Mouse (Mus musculus): ENCODE measurements at regions not wholly inside any gene's neighbourhood (a gene's known extent, or its start where the extent isn't known, plus 50 kb on each side); places are given as distances from the start of the nearest gene placed in this dataset.

DNA sequence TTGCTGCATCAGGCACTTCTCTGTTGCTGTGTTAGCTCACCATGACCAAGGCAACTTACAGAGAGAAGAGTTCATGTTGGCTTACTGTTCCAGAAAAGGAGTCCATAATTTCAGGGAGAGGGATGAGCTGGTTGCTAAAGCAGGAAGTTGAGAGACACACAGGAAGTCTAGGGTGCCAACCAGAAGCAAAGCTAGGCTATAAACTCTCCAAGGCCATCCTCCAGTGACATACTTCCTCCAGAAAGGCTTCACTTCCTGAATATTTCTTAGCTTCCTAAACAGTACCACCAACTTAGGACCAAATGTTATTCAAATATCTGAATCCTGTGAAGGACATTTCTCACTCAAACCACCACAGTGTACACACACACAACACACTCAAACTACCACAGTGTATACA, 2010.6 kb downstream of the A830018L16Rik start:
- DNase-seq (ENCODE audit: low spot score in 2 of 2) = no peak

DNA sequence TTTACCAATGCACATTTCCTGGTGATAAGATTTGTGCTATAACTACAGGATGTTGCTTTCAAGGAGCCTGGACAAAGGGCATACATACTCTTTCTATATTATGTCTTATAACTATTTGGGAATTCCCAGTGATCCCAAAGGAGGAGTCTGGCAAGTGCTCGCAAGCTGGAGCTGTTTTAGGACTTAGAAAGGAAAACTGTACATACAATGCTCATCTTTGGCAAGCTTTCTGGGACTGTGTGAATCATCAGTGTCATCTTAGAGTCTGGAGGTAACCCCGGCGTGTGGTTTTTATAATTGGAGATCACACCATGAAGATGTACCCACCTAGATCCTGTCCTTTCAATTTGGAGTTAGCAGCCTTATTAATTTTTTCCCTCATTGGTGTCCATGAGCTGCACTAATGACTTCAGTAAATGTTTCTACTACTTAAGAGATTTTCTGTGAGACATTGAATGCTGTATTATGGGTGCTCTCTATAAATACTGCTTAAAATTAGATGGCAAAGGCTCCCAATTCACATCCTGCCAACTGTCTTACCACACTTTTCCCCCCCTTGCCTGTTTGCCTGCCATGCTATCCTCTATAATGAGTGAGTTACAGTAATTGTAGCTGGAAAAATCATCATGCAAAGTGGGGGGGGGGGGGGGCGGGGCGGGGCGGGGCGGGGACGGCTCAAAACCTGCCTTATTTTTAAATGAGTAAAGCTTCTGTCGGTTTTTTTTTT, 2011.9 kb downstream of the A830018L16Rik start:
- peak in 1 of 2 experiments; percentile 4 for DNase-seq (ENCODE audit: low spot score in 2 of 2)

DNA sequence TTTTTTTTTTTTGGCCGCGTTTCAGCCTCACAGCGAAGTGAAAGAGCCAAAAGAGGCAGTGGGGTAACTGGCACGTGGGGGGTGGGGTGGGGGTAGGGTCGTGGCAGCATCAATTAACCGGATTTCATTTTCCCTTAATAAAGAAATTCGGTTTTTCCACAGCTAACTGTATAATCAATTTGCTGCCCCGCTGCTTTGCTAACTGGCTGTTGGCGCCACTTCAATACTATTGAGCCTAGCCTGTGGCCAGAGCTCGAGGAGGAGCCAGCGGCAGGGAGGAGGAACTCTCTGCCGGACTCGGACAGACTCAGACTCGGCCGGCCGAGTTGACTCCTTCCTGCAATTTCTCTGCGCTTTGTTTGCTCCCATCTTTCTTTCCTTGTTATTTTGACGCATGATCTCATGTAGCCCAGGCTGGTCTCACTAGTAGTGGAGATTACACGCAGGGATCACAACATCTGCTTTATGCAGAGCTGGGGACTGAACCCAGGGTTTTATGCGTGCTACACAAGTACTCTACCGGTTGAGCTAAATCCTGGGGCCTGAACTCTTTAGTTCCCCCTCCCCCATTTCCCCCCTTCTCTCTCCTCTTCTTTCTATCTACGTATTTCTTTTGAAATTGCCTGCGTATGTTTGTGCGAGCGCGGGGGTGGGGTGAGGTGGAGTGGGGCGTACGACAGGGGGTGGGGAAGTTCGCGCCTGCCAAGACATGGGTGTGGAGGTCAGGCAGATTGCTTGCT, 2012.6 kb downstream of the A830018L16Rik start:
- DNase-seq (ENCODE audit: low spot score in 2 of 2) = peak; percentile 40 to 60

DNA sequence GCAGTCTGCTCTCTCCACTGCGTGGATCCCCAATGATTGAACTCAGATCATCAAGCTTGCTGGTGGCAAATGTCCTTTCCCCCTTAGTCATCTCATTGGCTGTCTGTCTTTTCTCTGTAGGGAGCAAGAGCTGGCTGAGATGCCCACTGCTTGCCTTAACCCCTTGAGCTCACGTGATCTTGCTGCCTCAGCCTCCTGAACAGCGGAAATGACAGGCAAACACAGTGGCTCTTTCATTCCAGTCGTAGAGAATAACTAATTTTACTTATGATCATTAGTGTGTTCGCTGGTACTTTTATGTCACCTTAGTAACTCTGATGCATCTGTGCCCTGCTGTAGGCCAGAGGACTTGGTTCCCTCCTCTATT, 2013.1 kb downstream of the A830018L16Rik start:
- DNase-seq (ENCODE audit: low spot score in 2 of 2) = no peak

DNA sequence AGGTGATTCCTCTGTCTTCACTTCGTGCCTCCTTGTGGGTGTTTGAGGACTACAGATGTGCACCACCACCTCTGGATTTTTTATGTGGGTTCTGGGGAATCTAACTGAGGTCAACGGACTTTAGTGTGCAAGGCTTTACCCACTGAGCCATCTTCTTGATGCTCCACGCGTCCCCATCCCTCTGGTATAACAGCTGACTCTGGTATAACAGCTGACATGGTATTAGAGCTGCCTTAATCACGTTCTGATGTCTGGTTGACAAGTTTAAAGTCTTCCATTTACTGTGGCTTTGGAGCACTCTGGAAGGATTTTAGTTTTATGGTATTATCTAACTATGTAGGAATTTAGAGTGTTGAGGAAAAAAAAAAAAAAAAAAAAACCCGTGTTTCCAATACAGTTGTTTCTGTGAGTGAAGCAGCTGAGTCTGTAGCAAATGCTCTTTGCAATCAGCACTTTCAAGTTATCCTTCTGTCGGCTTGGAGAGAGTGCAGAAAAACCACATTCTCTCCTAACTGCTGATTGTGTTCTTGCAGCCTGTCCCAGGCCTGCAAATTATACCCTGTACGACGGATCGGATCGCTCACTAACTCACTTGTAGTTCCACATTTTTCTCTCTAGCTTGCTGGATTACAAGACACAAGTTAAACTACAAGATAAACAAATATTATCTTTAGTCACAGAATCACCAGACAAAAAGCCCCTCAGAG, 2013.7 kb downstream of the A830018L16Rik start:
- peak in 1 of 2 experiments; percentile 9 for DNase-seq (ENCODE audit: low spot score in 2 of 2)

DNA sequence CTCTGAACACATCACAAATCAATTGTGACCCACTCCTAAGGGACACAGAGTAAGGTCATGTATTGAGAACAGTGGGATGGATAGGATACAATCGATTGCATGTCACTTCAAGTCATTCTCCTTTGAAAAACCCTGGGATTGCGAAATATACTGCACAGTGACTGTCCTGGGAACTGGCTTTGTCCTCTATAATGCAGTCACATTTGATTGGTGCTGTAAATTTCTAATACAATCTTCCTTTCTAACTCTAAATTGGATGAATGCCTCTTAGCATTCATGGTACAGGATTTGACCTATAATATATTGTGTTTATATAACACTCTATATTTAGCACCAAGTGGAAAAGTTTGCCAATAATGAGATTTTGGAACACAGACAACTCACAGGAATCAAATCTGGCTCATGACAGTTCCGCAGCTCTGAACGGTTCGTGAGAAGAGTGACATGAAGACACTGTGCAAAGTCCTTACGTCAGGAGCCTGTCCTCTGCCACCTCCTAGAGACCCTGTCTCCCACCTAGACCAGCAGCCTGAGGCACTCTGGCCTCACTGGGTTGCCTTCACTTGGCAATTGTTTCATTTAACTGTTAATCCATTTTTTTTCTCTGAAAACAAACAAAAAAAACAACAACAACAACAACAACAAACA, 2024.0 kb downstream of the A830018L16Rik start:
- no peak for DNase-seq (ENCODE audit: low spot score in 2 of 2)

DNA sequence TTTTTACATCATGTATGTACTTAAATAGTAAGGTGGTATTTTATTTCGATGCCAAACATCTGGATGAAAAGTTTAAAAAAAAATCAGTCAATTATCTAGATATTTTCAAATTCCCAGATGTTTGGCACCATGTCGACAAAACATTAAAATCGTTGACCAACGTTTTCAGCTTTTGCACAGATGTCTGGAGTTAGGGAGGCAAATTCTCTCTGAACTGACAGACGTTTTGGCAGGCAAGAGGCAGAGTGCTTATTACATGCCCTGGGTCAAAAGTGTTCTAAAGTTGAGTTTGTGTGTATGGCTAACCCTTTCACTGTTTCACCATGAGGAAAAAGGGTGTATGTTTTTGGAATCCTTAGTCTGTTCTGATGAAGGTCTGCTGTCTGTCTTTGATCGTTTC, 2028.5 kb downstream of the A830018L16Rik start:
- no peak for DNase-seq (ENCODE audit: low spot score in 2 of 2)

DNA sequence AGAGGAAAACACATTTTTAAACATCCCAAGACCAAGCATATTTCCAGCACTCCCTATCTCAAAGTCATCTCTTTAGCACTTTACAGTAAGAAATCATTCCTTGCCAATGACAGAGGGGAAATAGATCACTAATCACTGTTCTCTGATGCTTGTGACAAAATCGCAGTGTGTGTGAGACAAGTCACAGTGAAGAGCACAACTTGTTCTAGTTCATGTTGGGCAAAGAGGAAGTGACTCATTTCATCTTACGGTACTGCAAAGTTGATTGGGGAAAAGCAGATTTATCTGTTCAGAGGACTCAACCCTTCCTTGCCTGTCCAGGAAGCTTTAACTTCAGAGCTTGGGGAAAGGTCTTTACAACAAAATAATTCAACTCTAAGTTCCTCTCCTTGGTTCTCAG, 2040.6 kb downstream of the A830018L16Rik start:
- DNase-seq (ENCODE audit: low spot score in 2 of 2) = no peak

DNA sequence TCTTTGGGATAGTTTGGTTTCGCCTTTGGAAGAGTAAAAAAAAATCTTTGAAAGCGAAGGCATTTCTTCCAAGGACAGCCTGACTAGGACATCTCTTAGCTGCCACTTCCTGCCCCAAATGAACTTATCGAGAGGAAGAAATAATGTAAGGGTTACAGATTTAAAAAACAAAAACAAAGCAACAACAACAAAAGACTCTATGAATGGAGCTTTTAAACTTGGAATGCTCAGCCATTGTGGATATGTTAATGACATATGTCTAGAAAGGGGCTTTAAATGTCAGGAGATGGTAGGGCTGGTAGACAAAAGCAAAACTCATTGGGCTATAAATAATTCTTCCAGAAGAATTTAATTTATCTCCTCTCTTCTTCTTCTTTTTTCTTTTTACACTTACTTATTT, 2041.7 kb downstream of the A830018L16Rik start:
- no peak for DNase-seq (ENCODE audit: low spot score in 2 of 2)

DNA sequence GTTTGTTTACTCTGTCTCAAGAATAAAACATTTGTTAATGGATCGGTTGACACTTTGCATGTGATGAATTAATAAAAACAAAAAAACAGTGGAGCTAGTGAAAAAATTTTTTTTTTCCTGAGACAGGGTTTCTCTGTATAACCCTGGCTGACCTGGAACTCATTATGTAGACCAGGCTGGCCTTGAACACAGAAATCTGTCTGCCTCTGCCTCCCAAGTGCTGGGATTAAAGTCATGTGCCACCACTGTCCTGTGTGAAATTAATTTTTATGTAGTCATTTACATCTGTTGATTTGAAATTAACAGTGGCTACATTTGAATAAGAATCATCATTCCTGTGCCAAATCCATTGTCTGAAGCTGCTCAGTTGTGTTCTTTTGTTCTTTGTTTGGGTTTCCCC, 2050.4 kb downstream of the A830018L16Rik start:
- no peak for DNase-seq (ENCODE audit: low spot score in 2 of 2)

DNA sequence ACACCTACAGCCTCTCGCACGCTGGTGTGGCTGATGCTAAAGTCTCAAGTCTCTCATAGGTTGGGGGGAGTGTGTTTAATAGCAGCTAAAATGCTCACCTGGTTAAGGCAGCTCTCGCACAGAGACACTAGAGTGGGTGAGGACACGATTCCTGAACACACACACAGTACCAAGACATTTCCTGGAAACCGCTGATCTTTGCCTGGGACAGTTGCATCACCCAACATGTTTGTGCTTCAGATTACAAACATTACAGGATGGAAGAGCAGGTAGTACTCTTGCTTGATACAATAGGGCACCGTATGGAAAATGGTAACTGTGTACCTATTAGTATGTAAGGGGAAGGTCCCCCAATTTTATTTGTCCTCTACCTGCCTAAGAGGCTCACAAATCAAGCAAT, 2053.3 kb downstream of the A830018L16Rik start:
- no peak for DNase-seq (ENCODE audit: low spot score in 2 of 2)

DNA sequence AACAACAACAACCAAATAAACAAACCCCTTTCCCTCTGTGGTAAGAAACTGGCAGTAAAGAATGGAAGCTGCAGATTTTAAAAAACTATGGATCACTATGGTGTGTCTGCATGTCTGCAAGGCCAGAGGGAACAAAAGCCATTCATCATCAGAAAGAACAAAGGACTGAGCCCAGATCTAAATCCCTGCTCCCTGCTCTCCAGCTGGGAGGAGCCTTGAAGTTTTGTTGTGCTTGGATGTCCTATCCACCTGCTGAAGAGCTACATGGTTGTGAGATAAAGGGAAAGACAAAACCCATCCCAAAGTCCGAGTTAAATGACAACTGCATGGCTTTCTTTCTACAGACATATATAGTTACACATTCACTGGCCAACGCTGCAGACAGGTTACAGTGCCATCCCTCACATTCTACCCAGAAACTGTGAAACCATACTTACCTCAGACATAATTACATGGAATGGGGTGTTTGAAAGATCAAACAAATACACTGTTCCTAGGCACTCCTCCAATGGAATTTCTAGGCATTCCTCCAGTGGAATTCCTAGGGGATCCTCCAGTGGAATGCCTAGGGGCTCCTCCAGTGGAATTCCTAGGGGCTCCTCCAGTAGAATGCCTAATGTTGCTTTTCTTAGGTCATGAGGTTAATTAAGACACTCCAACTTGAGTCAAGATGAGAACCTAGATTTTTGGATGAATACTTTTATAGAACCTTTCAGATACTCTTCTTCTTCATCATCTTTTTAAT, 2054.2 kb downstream of the A830018L16Rik start:
- no peak for DNase-seq (ENCODE audit: low spot score in 2 of 2)

DNA sequence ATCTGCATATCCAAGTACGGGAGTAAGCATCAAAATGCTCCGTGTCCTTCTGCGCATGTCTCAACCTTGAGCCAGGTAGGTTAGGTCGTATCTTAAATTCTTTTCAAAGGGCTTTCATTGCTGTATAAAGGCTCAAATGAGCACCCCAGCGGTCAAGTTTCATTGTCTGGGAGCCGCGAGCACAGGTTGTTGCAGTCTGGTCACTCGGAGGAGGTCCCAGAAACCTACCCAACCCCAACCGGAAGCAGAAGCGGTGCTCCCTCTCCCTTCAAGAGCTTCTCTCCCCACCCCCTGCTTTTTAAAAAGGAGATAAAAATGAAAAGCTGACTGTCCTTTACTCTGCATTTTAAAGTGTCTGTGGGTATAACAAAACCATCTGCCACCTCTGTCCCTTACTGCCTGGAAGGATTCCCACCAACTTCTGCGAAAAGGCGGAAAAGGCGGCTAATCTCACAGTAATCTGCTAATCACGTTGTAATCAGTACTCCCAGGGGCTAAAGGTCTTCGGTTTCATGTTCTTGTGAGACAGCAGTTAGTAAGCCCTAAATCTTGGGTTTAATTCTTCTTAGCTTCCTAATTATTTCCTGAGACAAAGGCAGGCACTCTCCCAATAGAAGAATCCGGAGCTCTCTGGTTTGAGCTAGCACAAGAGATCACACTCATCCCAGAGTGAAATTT, 2081.0 kb downstream of the A830018L16Rik start:
- no peak for DNase-seq (ENCODE audit: low spot score in 2 of 2)

DNA sequence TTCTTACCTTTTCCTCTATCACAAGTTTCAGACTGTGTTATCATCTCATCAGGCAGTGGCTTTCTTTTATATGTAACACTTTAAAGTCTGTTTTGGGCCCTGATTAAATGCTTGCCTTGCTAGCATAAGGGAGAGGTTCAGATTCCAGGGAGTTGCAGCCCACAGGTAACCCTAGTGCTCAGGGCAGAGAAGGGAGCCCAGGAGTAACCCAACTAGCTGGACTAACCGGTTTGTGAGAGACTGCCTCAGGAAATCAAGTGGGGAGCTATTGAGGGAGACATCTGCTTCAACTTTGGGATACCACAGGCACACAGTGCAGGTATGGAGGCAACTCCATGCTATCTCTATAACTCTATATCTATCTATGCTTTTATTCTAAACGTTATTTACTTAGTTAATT, 2082.5 kb downstream of the A830018L16Rik start:
- no peak for DNase-seq (ENCODE audit: low spot score in 2 of 2)

DNA sequence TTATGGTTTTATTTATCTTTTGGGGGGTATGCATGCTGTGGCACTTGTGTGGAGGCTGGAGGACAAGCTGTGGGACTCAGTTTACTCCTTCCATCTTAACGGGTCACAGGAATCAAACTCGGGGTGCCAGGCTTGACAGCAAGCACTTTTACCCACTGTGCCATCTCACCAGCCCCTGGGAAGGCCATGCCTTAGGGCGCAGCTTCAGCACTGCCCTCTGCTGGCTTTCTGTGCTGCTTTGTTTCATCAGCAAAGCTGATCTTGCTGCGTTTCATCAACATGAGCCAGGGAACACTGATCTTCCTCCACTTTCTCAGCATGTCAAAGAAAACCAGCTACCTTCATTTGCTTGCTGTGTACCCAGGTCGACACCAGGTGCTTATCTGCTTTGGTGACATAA, 2086.6 kb downstream of the A830018L16Rik start:
- peak; percentile 26 to 32 for DNase-seq (ENCODE audit: low spot score in 2 of 2)

DNA sequence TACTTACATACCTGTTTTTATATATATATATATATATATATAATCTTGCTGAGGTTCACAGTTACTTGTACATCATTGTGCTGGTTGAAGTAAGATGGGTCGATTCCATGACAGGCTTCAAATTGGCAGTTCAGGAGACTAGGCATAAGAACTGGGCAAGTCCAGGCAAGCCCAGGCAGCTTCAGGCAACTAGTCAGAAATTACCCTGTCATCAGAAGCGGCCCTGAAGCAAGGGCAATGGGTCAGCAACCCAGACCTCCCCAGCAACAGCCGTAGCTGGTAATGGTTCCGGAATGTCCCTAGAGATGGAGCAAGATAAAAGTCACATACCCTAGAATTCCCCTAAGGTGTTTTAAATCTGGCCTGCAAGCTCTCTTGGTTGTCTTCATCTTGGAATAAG, 2088.0 kb downstream of the A830018L16Rik start:
- DNase-seq (ENCODE audit: low spot score in 2 of 2) = no peak

DNA sequence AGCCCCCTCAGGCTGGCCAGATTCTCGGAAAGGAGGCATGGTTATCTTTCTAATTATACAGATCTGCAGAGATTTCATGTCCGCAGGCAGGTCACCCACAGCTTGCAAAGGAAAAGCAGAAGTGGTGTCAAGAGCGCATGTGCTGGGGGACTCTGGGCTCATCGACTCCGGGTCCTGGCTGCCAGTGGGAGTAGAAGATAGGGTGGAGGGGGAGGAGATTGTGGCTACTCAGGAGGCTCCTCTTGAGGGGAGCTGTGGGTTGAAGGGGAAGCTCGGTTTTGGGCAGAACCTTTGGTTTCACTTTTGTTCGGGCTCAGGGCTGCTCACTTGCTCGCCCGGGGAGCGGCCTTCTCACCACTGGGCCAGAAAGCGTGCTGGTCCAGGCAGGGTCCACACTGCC, 2099.9 kb downstream of the A830018L16Rik start:
- no peak for DNase-seq (ENCODE audit: low spot score in 2 of 2)

Data from layer of hippocampus, postnatal 14 days (tissue).